Mouse (Mus musculus): ENCODE measurements around the gene Rab40c. TPM values are rescaled to one million over a fixed set of nuclear protein-coding genes. Genes with fewer than 3 reads are reported as not detected.

Gene Rab40c
- total and polyA plus RNA-seq, 3 experiments = 3.7 to 23.2 TPM; not detected in 1

DNA sequence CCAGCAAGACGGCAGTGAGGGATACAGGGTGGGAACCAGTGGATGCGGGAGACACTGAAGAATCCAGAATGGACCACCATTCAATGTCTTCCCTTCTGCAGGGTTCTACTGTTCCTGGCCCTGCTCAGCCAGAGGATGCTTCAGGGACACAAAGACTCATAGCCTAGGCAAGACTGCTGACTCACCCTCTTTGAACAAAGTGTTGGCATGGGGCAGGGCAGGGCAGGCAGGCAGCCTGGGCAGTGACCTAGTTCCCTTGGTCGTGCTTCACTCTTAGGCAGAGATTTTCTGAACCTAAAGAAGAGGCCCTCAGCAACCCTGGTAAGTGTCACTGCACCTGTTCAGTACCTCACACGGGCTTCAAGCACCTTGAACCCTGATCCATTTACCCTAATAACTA, 7.7 kb downstream of the Rab40c start:
- no peak overlapping the region for H3K9ac ChIP-seq (ENCODE audit: control insufficient read depth, low read depth, low read length, poor library complexity, severe bottlenecking)
- H3K9me3 ChIP-seq (replicated peaks; ENCODE audit: insufficient read depth, low read length) = no peaks in the 10 kb centered on the region
- H3K36me3 ChIP-seq (ENCODE audit: control insufficient read depth in 1 of 2, insufficient read depth in 2 of 2, low read length in 2 of 2) = peaks cover 0 to 16% of the 10 kb centered on the region in 2 experiments; a peak in 2 of 4 replicates
- H3K27me3 ChIP-seq (ENCODE audit: control insufficient read depth in 1 of 2, insufficient read depth in 2 of 2, low read length in 2 of 2) = no peaks in the 10 kb centered on the region
- peaks cover 15% of the 10 kb centered on the region; the same call in 1 of the 2 replicates for H3K79me2 ChIP-seq (ENCODE audit: control insufficient read depth, insufficient read depth, low read length, poor library complexity)
- DNase-seq (ENCODE audit: low read depth, low spot score) = no peak
- TF ChIP-seq TBP (IDR thresholded peaks at IDR 0.05; ENCODE audit: low read depth, low read length) = no peak
- no peak for TF ChIP-seq ZNF384 (IDR thresholded peaks at IDR 0.05; ENCODE audit: low read depth, low read length)
- TF ChIP-seq MYC (IDR thresholded peaks at IDR 0.05; ENCODE audit: low read depth, low read length) = no peak
- no peak for TF ChIP-seq BHLHE40 (IDR thresholded peaks at IDR 0.05; ENCODE audit: borderline replicate concordance, low read depth, low read length)
- TF ChIP-seq MAFK (IDR thresholded peaks at IDR 0.05; ENCODE audit: borderline replicate concordance, low read depth, low read length) = no peak
- TF ChIP-seq MXI1 (IDR thresholded peaks at IDR 0.05; ENCODE audit: low read depth, low read length) = no peak
- TF ChIP-seq JUND (IDR thresholded peaks at IDR 0.05; ENCODE audit: low read depth, low read length) = no peak
- no peak for TF ChIP-seq ZC3H11A (IDR thresholded peaks at IDR 0.05; ENCODE audit: low read depth, low read length)
- no peak for TF ChIP-seq USF2 (IDR thresholded peaks at IDR 0.05; ENCODE audit: borderline replicate concordance in 1 of 2, insufficient read depth in 1 of 2, low read depth in 1 of 2, low read length in 2 of 2)
- TF ChIP-seq RCOR1 (IDR thresholded peaks at IDR 0.05; ENCODE audit: low read depth, low read length) = no peak
- no peak for TF ChIP-seq GABPA (IDR thresholded peaks at IDR 0.05; ENCODE audit: low read depth, low read length)
- TF ChIP-seq TCF12 (IDR thresholded peaks at IDR 0.05; ENCODE audit: low read depth, low read length) = no peak
- TF ChIP-seq POLR2A (IDR thresholded peaks at IDR 0.05; ENCODE audit: control insufficient read depth in 1 of 2, insufficient read depth in 1 of 2, low read depth in 1 of 2, low read length in 2 of 2, poor library complexity in 1 of 2) = no peak
- no peak for TF ChIP-seq RAD21 (IDR thresholded peaks at IDR 0.05; ENCODE audit: low read depth, low read length)
- no peak for TF ChIP-seq NRF1 (IDR thresholded peaks at IDR 0.05; ENCODE audit: insufficient read depth, low read depth, low read length, poor library complexity, severe bottlenecking)
- TF ChIP-seq USF1 (IDR thresholded peaks at IDR 0.05; ENCODE audit: low read depth, low read length) = no peak
- no peak for TF ChIP-seq SMC3 (IDR thresholded peaks at IDR 0.05; ENCODE audit: low read depth, low read length)
- H3K27ac ChIP-seq (ENCODE audit: control insufficient read depth, low read depth, low read length) = no peak overlapping the region
- peaks cover 3 to 19% of the 10 kb centered on the region in 2 experiments for H3K4me1 ChIP-seq (ENCODE audit: control insufficient read depth in 1 of 2, insufficient read depth in 2 of 2, low read length in 2 of 2)
- H3K4me3 ChIP-seq (ENCODE audit: control insufficient read depth in 1 of 2, insufficient read depth in 1 of 2, low read depth in 2 of 2, low read length in 2 of 2) = no peak overlapping the region

DNA sequence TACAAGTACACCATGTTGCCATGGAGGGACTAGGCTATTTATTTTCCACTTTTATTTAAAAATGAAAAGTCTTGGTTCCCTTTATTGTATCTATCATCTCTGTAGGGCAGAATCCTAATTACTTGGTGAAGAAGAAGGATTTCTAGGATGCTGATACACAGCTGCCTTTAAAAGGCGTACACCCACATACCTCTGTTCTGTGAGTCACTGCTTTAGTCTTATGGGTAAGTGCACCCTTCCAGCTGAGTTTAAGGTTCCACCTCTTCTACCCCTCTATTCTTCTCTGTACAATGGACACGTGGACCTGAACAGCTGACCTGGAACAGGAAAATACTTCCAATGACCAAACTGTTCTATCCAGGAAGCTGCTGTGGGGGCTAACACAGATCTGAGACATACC, 11.9 kb downstream of the Rab40c start:
- Histone ChIP-seq H3K27ac (ENCODE audit: control insufficient read depth, low read depth, low read length) (no peak overlapping the region), H3K4me1 (ENCODE audit: control insufficient read depth in 1 of 2, insufficient read depth in 2 of 2, low read length in 2 of 2) (no peaks in the 10 kb centered on the region), H3K4me3 (ENCODE audit: control insufficient read depth in 1 of 2, insufficient read depth in 1 of 2, low read depth in 2 of 2, low read length in 2 of 2) (no peak overlapping the region), H3K27me3 (ENCODE audit: control insufficient read depth in 1 of 2, insufficient read depth in 2 of 2, low read length in 2 of 2) (no peaks in the 10 kb centered on the region), H3K36me3 (ENCODE audit: control insufficient read depth in 1 of 2, insufficient read depth in 2 of 2, low read length in 2 of 2) (no peaks in the 10 kb centered on the region), H3K9ac (ENCODE audit: control insufficient read depth, low read depth, low read length, poor library complexity, severe bottlenecking) (no peak overlapping the region), H3K9me3 (replicated peaks; ENCODE audit: insufficient read depth, low read length) (no peaks in the 10 kb centered on the region), H3K79me2 (ENCODE audit: control insufficient read depth, insufficient read depth, low read length, poor library complexity) (peaks cover 8% of the 10 kb centered on the region; the same call in 1 of the 2 replicates)
- DNase-seq (ENCODE audit: low read depth, low spot score) = no peak
- TF ChIP-seq ZKSCAN1 (IDR thresholded peaks at IDR 0.05; ENCODE audit: low read depth, low read length) (no peak), CHD1 (IDR thresholded peaks at IDR 0.05; ENCODE audit: low read depth, low read length) (no peak), UBTF (IDR thresholded peaks at IDR 0.05; ENCODE audit: borderline replicate concordance, insufficient read depth, low read depth, low read length) (no peak), ETS1 (IDR thresholded peaks at IDR 0.05; ENCODE audit: low read depth, low read length) (no peak), MAX (IDR thresholded peaks at IDR 0.05; ENCODE audit: low read length) (no peak), RCOR1 (IDR thresholded peaks at IDR 0.05; ENCODE audit: low read depth, low read length) (no peak), USF1 (IDR thresholded peaks at IDR 0.05; ENCODE audit: low read depth, low read length) (no peak)

Data from MEL (cell line).